Mouse (Mus musculus) cerebellum, adult 11-12 months (tissue): ENCODE results near the gene Sumf2.
"Not testable (repeated sequence)": the region's sequence is repeated elsewhere in the genome, so short reads cannot be mapped to it uniquely, and the experiment has no call there.

Experiments used
- DNase-seq: peaks from one replicate; pipeline ENCODE4 v3.0.0; 2022

The Sumf2 gene

DNA sequence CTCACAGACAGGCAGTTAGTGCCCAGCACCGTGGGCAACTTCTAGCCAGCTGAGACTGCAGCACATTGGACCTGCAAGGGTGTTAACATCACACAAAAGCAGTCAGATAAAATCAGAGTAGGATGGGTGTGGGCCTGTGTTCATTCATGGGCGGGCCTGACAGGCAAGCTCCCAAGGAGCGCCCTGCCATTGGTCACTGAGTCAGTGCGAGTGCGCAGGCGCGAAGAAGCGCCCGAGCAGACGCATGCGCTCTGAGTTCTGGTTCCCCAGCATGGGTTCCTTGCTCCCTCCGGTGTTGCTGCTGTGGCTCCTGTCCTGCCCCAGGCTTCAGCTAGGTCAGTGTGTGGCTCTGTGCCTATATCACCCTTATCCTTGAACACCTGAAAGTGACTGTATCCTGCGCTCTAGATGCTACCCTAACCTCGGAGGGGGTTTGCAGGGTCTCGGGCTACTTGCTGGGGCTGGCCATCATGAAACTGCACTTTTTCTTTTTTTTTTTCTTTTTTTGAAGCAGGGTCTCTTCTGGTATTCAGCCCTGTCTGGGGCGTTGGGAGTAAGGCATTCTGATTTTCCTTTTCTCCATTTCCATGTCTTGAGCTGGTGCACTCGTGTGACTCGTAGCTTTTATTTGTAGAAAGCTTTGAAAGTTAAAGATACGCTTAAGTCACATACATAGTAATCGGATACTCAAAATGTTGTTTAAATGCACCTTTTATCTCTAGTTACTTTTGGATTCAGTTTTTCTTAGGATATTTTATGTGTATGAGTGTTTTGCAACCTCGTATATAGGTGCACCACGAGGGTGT is at the start of gene Sumf2:
Gene Sumf2 (plus strand): TSS at position 235 of the 806 bp plus-strand sequence.
- DNase-seq: peak; percentile 95

DNA sequence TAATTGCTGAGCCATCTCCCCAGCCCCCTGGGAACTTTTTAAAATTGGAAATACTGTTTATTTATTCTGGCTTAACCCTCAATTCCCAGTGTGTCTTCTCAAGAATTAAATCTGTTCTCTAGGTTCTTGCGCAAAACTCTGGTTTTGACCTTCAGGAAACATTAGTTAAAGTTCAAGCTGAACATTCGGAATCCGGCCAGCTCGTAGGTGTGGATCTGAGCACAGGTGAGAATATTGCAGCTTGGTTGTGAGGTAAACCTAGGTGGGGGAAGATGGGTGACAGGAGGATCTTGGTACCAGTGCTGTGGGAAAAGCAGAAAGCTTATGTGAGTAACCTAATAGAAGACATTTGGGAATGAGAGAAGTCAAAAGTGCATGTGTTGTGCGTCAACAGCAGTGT is 1.9 kb upstream of the Sumf2 start:
- no peak for DNase-seq

DNA sequence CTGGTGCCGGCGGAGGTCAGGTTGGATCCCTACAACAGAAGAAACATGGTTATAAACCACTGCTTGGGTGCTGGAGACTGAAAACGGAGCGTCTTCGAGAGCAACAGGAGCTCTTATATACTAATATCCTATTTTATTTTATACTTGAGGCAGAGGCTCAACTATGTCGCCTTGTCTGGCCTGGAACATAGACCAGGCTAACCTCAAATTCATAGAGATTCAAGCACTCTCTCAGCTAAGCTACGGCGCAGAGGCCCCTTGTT is 703 bp downstream of the Sumf2 start:
- DNase-seq: no peak

GRCm38 (mm10) chr5:129855163-129855562 is 8.4 kb downstream of the Sumf2 start:
- no peak for DNase-seq

DNA sequence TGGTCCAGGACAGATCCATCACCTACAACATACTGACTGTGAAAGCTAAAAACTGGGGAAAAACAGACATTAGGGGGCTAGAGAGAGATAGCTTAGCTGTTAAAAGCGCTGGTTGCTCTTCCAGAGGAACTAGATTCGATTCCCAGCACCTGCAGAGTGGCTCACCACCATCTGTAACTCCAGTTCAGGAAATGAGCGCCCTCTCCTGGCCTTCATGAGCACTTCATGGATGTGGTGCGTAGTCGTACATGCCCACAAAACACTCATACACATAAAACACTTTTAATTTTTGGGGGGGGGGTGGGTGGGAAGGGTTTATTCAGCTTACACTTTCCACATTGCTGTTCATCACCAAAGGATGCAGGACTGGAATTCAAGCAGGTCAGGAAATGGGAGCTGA is 9.6 kb downstream of the Sumf2 start:
- DNase-seq: no peak

- DNase-seq: no peak
Measured at GRCm38 (mm10) chr5:129862325-129862724, 15.5 kb downstream of the Sumf2 start.

GRCm38 (mm10) chr5:129864467-129864866 is 17.7 kb downstream of the Sumf2 start:
- DNase-seq: no peak

- no peak for DNase-seq
Measured at GRCm38 (mm10) chr5:129865841-129866240, 19.1 kb downstream of the Sumf2 start.

DNA sequence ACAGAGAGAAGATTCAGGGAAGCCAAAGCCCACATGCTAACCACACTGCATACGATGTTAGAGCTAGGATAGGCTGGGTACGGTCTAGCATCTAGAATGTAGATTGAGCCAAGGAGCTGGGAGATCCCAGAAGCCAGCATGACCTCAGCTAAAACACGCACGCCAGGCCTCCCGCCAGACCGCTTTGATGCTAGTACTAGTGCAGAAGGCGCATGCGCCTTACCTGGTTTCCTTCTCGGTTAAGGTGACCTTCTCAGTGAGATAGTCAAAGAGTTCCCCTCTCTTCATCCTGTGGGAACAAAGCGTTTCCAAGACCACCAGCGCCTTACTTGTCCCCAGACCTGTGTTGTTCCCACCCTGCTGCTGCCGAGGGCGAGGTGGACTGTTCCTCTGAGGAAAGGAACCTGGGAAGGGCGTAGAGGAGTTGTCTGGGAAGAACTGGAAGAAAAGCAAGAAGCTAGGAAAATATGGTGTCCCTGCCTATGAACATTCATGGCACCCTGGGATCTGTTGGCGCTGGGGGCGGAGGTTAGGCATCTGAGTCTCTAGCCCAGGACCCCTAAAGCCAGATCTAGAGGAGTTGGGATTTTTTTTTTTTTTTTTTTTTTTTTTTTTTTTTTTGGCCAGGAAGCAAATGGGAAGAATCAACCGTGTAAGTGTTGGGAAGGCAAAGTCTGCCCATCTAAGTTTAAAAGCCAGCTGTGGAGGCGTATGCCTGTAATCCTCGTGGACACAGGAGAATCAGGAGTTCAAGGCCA is 22.6 kb downstream of the Sumf2 start:
- DNase-seq: no peak

- DNase-seq: no peak
Measured at GRCm38 (mm10) chr5:129871238-129871637, 24.5 kb downstream of the Sumf2 start.

- DNase-seq: no peak
Measured at GRCm38 (mm10) chr5:129873942-129874341, 27.2 kb downstream of the Sumf2 start.

GRCm38 (mm10) chr5:129875098-129875497 is 28.3 kb downstream of the Sumf2 start:
- no peak for DNase-seq

DNA sequence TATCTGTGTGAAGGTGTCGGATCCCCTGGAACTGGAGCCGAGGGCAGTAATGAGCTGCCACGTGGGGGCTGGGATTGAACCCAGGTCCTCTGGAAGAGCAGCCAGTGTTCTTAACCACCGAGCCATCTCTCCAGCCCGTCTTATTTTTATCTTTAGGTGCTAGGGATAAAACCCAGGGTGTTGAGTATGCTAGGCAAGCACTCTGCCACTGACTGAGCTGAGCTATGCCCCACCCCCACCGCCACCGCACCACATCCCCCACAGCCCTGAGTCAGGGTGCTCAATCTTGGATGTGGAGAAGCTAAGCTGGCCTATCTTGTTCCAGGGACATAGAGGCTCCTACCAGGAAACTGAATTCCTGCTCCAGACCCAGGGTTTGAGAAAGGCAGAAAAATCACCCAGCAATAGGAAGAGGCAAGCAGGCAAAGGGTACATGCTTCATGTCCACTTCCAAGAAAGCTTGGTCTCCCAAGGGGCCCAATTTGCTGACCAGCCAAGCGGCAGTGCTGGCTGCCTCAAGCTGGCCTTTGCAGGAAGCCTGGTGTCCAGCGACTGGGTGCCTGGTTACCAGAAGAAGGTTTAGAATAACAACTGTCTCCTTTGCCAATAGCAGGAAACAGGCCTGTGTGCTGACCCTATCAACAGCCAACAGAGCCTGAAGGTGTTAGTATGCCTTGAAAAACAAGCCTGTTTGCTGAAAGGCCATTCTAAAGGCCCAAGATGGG is 31.1 kb downstream of the Sumf2 start:
- no peak for DNase-seq

- DNase-seq: peak; percentile 32
Measured at GRCm38 (mm10) chr5:129878946-129879345, 32.2 kb downstream of the Sumf2 start.

GRCm38 (mm10) chr5:129879888-129880287 is 33.1 kb downstream of the Sumf2 start:
- DNase-seq: no peak

- no peak for DNase-seq
Measured at GRCm38 (mm10) chr5:129886271-129886670, 39.5 kb downstream of the Sumf2 start.

DNA sequence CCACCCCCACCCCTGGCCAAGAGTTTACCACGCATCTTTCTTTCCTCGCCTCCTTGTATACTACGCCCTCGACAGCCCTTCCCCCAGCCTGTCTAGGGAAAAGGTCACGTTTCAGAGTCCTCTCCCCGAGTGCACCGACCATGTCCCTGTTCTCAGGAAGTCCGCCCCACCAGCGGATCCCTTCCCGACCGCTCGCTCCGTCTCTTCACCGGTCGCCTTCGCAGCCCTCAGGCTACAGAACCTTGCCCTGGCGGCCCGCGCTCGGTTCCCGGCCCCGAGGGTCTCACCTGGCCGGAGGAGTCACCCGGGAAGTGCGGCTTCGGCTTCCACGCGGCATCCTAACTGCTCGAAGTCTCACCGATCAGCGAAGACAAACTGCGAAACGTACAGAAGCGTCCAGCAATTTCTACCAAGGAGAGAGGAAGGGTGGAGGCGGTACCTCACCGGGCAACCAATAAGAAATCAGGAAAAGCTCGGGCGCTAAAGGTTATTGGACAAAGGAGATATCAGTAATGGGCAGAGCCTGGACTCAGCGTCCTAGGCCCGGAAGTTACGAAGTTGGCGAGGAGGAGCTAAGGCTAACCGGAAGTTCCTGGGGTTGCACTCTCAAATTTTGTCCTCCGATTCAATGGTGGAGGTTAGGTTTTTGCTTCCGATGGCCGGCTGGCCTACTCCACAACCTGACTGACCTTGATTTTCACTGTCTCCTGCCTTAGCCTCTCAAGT is 40.3 kb downstream of the Sumf2 start, which contains the start of gene Chchd2:
Gene Chchd2 (minus strand): TSS at position 560 of the 726 bp plus-strand sequence.
- peak; percentile 96 for DNase-seq

DNA sequence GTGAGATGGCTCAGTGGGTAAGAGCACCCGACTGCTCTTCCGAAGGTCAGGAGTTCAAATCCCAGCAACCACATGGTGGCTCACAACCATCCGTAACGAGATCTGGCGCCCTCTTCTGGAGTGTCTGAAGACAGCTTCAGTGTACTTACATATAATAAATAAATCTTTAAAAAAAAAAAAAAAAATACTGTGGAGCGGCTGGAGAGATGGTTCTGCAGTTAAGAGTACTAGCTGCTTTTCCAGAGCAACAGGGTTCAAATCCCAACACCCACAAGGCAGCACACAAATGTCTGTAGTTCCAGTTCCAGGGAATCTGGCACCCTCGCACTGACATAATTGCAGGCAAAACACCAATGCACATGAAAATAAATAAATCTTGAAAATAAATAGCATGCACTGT is 43.6 kb downstream of the Sumf2 start:
- not testable (repeated sequence) for DNase-seq

- peak; percentile 83 for DNase-seq
Measured at GRCm38 (mm10) chr5:129895198-129896088, 48.7 kb downstream of the Sumf2 start, which contains the start of gene Zbed5. Gene Zbed5 (plus strand): TSS chr5:129895723.

- DNase-seq: no peak
Measured at GRCm38 (mm10) chr5:129898449-129898848, 51.7 kb downstream of the Sumf2 start, which contains the start of gene Phkg1. Gene Phkg1 (minus strand): TSS chr5:129898549.

- no peak for DNase-seq
Measured at GRCm38 (mm10) chr5:129907775-129908174, 61.0 kb downstream of the Sumf2 start.
